Mouse (Mus musculus): ENCODE data around the gene Popdc2. TPM values are rescaled to one million over a fixed set of nuclear protein-coding genes. Genes with fewer than 3 reads are reported as not detected.

Popdc2 gene
- total and polyA plus RNA-seq, 2 experiments from 2014 or later, result 675 to 982 TPM

DNA sequence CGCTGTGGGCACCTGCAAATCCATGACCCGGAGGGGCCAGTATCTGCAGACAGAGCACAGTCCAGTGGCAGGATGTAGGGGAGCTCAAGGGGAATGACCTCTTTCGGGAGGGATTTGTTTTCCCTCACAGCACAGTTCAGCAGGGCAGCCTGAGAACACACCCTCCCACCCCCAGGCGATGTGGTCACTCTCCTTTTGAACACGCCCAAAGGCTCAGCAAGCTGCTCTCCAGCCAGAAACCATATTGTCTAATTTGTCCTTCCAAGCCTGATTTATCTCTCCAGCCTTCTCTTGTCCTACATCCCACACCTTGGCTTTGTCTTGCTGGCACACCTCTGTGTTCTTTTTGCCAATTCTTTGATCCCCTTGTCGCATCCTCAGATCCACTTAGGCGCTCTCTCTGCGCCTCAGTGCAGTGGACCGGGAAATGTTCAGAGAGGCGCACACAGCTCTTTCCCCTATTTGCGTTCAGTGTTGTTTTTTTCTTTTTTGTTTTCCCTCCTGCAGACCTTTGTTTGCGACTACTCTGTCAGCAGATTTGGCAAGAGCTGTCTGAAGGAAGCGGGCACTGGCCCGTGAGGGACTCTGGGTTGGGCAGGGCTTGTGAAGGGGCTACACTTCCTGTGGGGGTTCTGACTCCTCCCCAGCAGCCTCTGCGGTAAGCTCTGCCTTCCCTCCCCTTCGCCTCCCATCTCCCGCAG lies 37.7 kb downstream of the Popdc2 start:
- no peak for TF ChIP-seq EP300 (IDR thresholded peaks at IDR 0.05; ENCODE audit: low read depth)
- TF ChIP-seq CTCF (IDR thresholded peaks at IDR 0.05; ENCODE audit: low read depth), result no peak
- no peaks in the 10 kb centered on the region for H3K27me3 ChIP-seq (ENCODE audit: control insufficient read depth, insufficient read depth, low read length)
- peak overlapping the region; percentile 23 for H3K27ac ChIP-seq (ENCODE audit: low read depth)
- no peaks in the 10 kb centered on the region for H3K9me3 ChIP-seq (replicated peaks; ENCODE audit: control insufficient read depth, low read length)
- H3K4me3 ChIP-seq (ENCODE audit: low read depth, low read length), result peak overlapping the region; percentile 33
- H3K36me3 ChIP-seq (replicated peaks; ENCODE audit: control insufficient read depth, insufficient read depth, low read length), result no peaks in the 10 kb centered on the region
- ATAC-seq (ENCODE audit: insufficient read depth, low read depth), result peak; percentile 77
- H3K4me2 ChIP-seq (ENCODE audit: low read depth, low read length), result peak overlapping the region; percentile 60
- H3K9ac ChIP-seq (replicated peaks; ENCODE audit: low read depth, low read length), result peak overlapping the region; percentile 47
- WGBS, result 18% methylated on average over 17 of the region's 17 CpGs
- DNase-seq (ENCODE audit: low spot score), result peak; percentile 57
- H3K4me1 ChIP-seq (ENCODE audit: control insufficient read depth, insufficient read depth), result peaks cover 11% of the 10 kb centered on the region; the same call in 1 of the 2 replicates

DNA sequence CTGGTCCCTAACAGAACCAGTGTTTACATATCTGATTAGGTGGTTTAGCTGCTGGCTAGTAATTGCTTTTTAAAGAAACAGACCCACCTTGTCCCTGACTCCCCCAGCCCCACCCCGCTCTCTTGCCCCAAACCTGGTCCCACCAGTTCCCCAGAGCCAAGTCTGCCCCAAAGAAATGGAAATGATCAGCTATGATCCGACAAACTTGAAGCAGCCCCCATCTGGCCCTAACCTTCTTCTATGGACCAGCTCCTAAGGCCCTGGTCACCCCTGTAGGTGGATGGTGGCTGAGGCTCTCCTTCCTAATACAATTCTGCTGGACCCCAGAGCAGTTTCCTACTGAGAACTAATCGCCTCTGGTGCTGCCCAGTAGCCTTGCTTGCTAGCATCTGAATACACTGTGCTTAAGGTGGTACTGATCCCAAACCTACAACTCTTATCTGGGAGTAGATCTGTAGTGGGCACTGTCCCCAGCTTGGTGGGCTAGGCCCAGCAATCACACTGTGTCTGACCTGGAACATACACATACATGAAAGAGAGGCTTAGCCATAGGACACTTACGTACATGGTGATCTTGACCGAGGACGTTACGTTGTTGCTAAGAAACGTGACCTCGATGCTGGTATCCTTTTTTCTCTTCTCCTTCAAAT lies 38.4 kb downstream of the Popdc2 start:
- WGBS, result 79% methylated on average over 9 of the region's 9 CpGs
- peak overlapping the region; percentile 47 for H3K9ac ChIP-seq (replicated peaks; ENCODE audit: low read depth, low read length)
- H3K27ac ChIP-seq (ENCODE audit: low read depth), result peak overlapping the region; percentile 23
- H3K27me3 ChIP-seq (ENCODE audit: control insufficient read depth, insufficient read depth, low read length), result no peaks in the 10 kb centered on the region
- DNase-seq (ENCODE audit: low spot score) (no peak), ATAC-seq (ENCODE audit: insufficient read depth, low read depth) (no peak)
- TF ChIP-seq EP300 (IDR thresholded peaks at IDR 0.05; ENCODE audit: low read depth) (no peak), CTCF (IDR thresholded peaks at IDR 0.05; ENCODE audit: low read depth) (no peak)
- H3K9me3 ChIP-seq (replicated peaks; ENCODE audit: control insufficient read depth, low read length), result no peaks in the 10 kb centered on the region
- H3K4me3 ChIP-seq (ENCODE audit: low read depth, low read length), result peak overlapping the region; percentile 33; the same call in 1 of the 2 replicates
- H3K4me2 ChIP-seq (ENCODE audit: low read depth, low read length), result peak overlapping the region; percentile 60
- no peaks in the 10 kb centered on the region for H3K36me3 ChIP-seq (replicated peaks; ENCODE audit: control insufficient read depth, insufficient read depth, low read length)
- peaks cover 11% of the 10 kb centered on the region; the same call in 1 of the 2 replicates for H3K4me1 ChIP-seq (ENCODE audit: control insufficient read depth, insufficient read depth)

DNA sequence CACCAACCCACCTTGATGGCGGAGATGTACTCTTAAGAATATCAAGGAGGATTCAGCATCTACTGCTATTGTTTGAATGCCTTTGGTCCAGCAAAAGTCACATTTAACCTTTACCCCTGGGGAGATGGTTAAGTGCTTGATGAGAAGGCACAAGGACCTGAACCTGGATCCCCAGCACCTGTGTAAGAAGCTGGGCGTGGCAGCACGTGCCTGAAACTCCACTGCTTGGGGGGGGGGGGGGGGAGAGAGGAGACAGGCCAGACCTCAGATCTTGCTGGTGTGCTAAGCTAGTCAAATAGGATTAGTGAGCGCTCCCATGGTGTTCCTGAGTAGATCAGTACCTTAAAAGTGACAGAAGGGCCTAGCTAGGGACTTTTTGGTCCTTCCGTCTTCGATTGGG lies 39.5 kb downstream of the Popdc2 start:
- no peak overlapping the region for H3K4me3 ChIP-seq (ENCODE audit: low read depth, low read length)
- no peak overlapping the region for H3K4me2 ChIP-seq (ENCODE audit: low read depth, low read length)
- H3K4me1 ChIP-seq (ENCODE audit: control insufficient read depth, insufficient read depth), result peaks cover 11% of the 10 kb centered on the region; the same call in 1 of the 2 replicates
- H3K36me3 ChIP-seq (replicated peaks; ENCODE audit: control insufficient read depth, insufficient read depth, low read length), result no peaks in the 10 kb centered on the region
- ATAC-seq (ENCODE audit: insufficient read depth, low read depth) (no peak), DNase-seq (ENCODE audit: low spot score) (no peak)
- H3K27ac ChIP-seq (ENCODE audit: low read depth), result no peak overlapping the region
- H3K9me3 ChIP-seq (replicated peaks; ENCODE audit: control insufficient read depth, low read length), result no peaks in the 10 kb centered on the region
- WGBS, result 91% methylated on average over 6 of the region's 6 CpGs
- TF ChIP-seq EP300 (IDR thresholded peaks at IDR 0.05; ENCODE audit: low read depth) (no peak), CTCF (IDR thresholded peaks at IDR 0.05; ENCODE audit: low read depth) (no peak)
- no peak overlapping the region for H3K9ac ChIP-seq (replicated peaks; ENCODE audit: low read depth, low read length)
- H3K27me3 ChIP-seq (ENCODE audit: control insufficient read depth, insufficient read depth, low read length), result no peaks in the 10 kb centered on the region

DNA sequence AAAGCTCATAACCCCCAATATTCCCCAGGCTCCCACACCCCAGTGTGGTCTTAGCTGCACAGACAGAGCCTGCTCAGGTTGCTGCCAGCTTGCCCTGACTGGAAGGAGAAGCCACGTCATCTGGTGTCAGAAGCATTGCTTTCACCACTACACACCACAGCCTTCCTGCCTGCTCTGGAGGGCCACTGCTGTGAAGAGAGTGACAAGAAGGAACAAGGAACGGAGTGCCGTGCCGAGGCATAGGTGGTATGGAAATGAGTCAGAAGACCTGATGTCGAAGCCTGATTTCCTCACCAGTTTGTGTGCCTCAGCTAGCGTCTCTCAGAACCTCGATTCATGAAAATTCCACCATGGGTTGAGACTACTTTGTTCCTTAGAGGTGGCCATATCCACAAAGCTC lies 41.6 kb downstream of the Popdc2 start:
- Histone ChIP-seq H3K9ac (replicated peaks; ENCODE audit: low read depth, low read length) (no peak overlapping the region), H3K27me3 (ENCODE audit: control insufficient read depth, insufficient read depth, low read length) (no peaks in the 10 kb centered on the region), H3K36me3 (replicated peaks; ENCODE audit: control insufficient read depth, insufficient read depth, low read length) (no peaks in the 10 kb centered on the region), H3K4me1 (ENCODE audit: control insufficient read depth, insufficient read depth) (peaks cover 11% of the 10 kb centered on the region; the same call in 1 of the 2 replicates), H3K9me3 (replicated peaks; ENCODE audit: control insufficient read depth, low read length) (no peaks in the 10 kb centered on the region), H3K27ac (ENCODE audit: low read depth) (no peak overlapping the region), H3K4me2 (ENCODE audit: low read depth, low read length) (no peak overlapping the region), H3K4me3 (ENCODE audit: low read depth, low read length) (no peak overlapping the region)
- 73% methylated on average over 7 of the region's 7 CpGs for WGBS
- ATAC-seq (ENCODE audit: insufficient read depth, low read depth) (no peak), DNase-seq (ENCODE audit: low spot score) (no peak)
- TF ChIP-seq EP300 (IDR thresholded peaks at IDR 0.05; ENCODE audit: low read depth), result no peak
- no peak for TF ChIP-seq CTCF (IDR thresholded peaks at IDR 0.05; ENCODE audit: low read depth)

- ATAC-seq (ENCODE audit: insufficient read depth, low read depth), result no peak
- 55% methylated on average over 5 of the region's 5 CpGs for WGBS
- no peak overlapping the region for H3K9ac ChIP-seq (replicated peaks; ENCODE audit: low read depth, low read length)
- H3K4me1 ChIP-seq (ENCODE audit: control insufficient read depth, insufficient read depth), result no peaks in the 10 kb centered on the region
- no peak overlapping the region for H3K4me2 ChIP-seq (ENCODE audit: low read depth, low read length)
- TF ChIP-seq CTCF (IDR thresholded peaks at IDR 0.05; ENCODE audit: low read depth) (no peak), EP300 (IDR thresholded peaks at IDR 0.05; ENCODE audit: low read depth) (no peak)
- no peaks in the 10 kb centered on the region for H3K27me3 ChIP-seq (ENCODE audit: control insufficient read depth, insufficient read depth, low read length)
- H3K9me3 ChIP-seq (replicated peaks; ENCODE audit: control insufficient read depth, low read length), result no peaks in the 10 kb centered on the region
- H3K36me3 ChIP-seq (replicated peaks; ENCODE audit: control insufficient read depth, insufficient read depth, low read length), result no peaks in the 10 kb centered on the region
- no peak overlapping the region for H3K27ac ChIP-seq (ENCODE audit: low read depth)
- H3K4me3 ChIP-seq (ENCODE audit: low read depth, low read length), result no peak overlapping the region
- no peak for DNase-seq (ENCODE audit: low spot score)
Observed at GRCm38 (mm10) chr16:38406293-38406692, 44.3 kb downstream of the Popdc2 start.

Measured in heart, postnatal 0 days (tissue).